Mouse (Mus musculus) frontal cortex, adult 2 months (tissue): ENCODE results near the gene Tsku. TPM values are rescaled to one million over a fixed set of nuclear protein-coding genes. Genes with fewer than 3 reads are reported as not detected.

Experiments
- DNase-seq, 2 experiments: peaks; one replicate each; pipeline ENCODE4 v3.0.0; 2022; ENCODE audit warnings: low spot score in 1 of 2; ENCODE audit errors: extremely low spot score in 1 of 2
- polyA plus RNA-seq: library from polyadenylated mRNA; depleted of rRNA; stranded (reverse); fragments of >200 nt; gene quantifications from 2 replicates; pipeline ENCODE4 v1.2.3, GENCODE M21; 2012; rRNA removed

Tsku gene
- polyA plus RNA-seq = 4.1 and 4.8 TPM in 2 replicates

GRCm38 (mm10) chr7:98361063-98361652 lies at the start of gene Tsku:
Gene Tsku (minus strand): TSS chr7:98361328.
- DNase-seq = peak; percentile 49 to 87

GRCm38 (mm10) chr7:98407615-98408014 lies 46.5 kb upstream of the Tsku start:
- no peak for DNase-seq

- no peak for DNase-seq
Observed at GRCm38 (mm10) chr7:98403996-98404395, 42.9 kb upstream of the Tsku start.

GRCm38 (mm10) chr7:98402582-98403574 lies 41.8 kb upstream of the Tsku start:
- no peak for DNase-seq

- DNase-seq = no peak
Observed at GRCm38 (mm10) chr7:98392466-98393201, 31.5 kb upstream of the Tsku start.

- DNase-seq = no peak
Observed at GRCm38 (mm10) chr7:98391351-98391936, 30.3 kb upstream of the Tsku start.

- no peak for DNase-seq
Observed at GRCm38 (mm10) chr7:98390486-98390885, 29.4 kb upstream of the Tsku start.

- DNase-seq = no peak
Observed at GRCm38 (mm10) chr7:98389656-98390055, 28.5 kb upstream of the Tsku start.

GRCm38 (mm10) chr7:98388881-98389501 lies 27.9 kb upstream of the Tsku start:
- no peak for DNase-seq

- DNase-seq = no peak
Observed at GRCm38 (mm10) chr7:98387201-98387600, 26.1 kb upstream of the Tsku start.

- no peak for DNase-seq
Observed at GRCm38 (mm10) chr7:98385168-98385567, 24.0 kb upstream of the Tsku start.

- DNase-seq = no peak
Observed at GRCm38 (mm10) chr7:98383337-98383736, 22.2 kb upstream of the Tsku start.

- DNase-seq = no peak
Observed at GRCm38 (mm10) chr7:98382784-98383183, 21.7 kb upstream of the Tsku start.

GRCm38 (mm10) chr7:98380224-98380925 lies 19.2 kb upstream of the Tsku start:
- no peak for DNase-seq

GRCm38 (mm10) chr7:98379232-98379631 lies 18.1 kb upstream of the Tsku start:
- no peak for DNase-seq

GRCm38 (mm10) chr7:98377257-98377656 lies 16.1 kb upstream of the Tsku start:
- DNase-seq = no peak

GRCm38 (mm10) chr7:98371161-98371560 lies 10.0 kb upstream of the Tsku start:
- DNase-seq = peak; percentile 81 to 87

- no peak for DNase-seq
Observed at GRCm38 (mm10) chr7:98369762-98370369, 8.7 kb upstream of the Tsku start.

- no peak for DNase-seq
Observed at GRCm38 (mm10) chr7:98361662-98362061, 534 bp upstream of the Tsku start.
